Mouse (Mus musculus) midbrain, postnatal 0 days (tissue): ENCODE results near the gene Filip1l. TPM values are rescaled to one million over a fixed set of nuclear protein-coding genes. Genes with fewer than 3 reads are reported as not detected.
A peak's percentile ranks its signal among the peaks of the same experiment; 100 is the strongest.

ENCODE experiments used
- ATAC-seq: fragments of 200-750 bp; cut with Nextera tagmentation; 2 replicates; pipeline ENCODE4 v1.8.0; 2017; ENCODE audit warnings: moderate number of reproducible peaks, mild to moderate bottlenecking, moderate TSS enrichment, moderate library complexity; ENCODE audit not compliant: low FRiP score
- DNase-seq: peaks from one replicate; pipeline ENCODE4 v3.0.0-alpha.2; 2015; ENCODE audit warnings: low spot score
- H3K27ac ChIP-seq: fragments of 300-500 bp; sonication (generic); 2 replicates; pipeline ENCODE4 v1.5.1; 2014; ENCODE audit warnings: low read depth, mild to moderate bottlenecking, low read length, mixed read lengths
- H3K27me3 ChIP-seq: fragments of 300-500 bp; sonication (generic); 2 replicates; pipeline ENCODE4 v1.6.1; 2014; ENCODE audit warnings: low read length, control low read depth, mixed read lengths; ENCODE audit not compliant: insufficient read depth
- H3K36me3 ChIP-seq: fragments of 300-500 bp; sonication (generic); 2 replicates; pipeline ENCODE4 v1.6.1; 2014; ENCODE audit warnings: low read length, control low read depth, mixed read lengths; ENCODE audit not compliant: insufficient read depth
- H3K4me1 ChIP-seq: fragments of 300-500 bp; sonication (generic); 2 replicates; pipeline ENCODE4 v1.6.1; 2014; ENCODE audit warnings: mild to moderate bottlenecking, control low read depth, antibody characterized with exemption, low read length, mixed read lengths; ENCODE audit not compliant: insufficient read depth
- H3K4me2 ChIP-seq: fragments of 300-500 bp; sonication (generic); 2 replicates; pipeline ENCODE4 v1.6.1; 2014; ENCODE audit warnings: low read depth, mild to moderate bottlenecking, low read length, mixed read lengths; ENCODE audit not compliant: poor library complexity, severe bottlenecking
- H3K4me3 ChIP-seq: fragments of 300-500 bp; sonication (generic); 2 replicates; pipeline ENCODE4 v1.5.1; 2014; ENCODE audit warnings: low read depth, mild to moderate bottlenecking, low read length, moderate library complexity
- H3K9ac ChIP-seq: fragments of 300-500 bp; sonication (generic); replicated peaks from 2 replicates; pipeline ENCODE4 v1.6.1; 2014; ENCODE audit warnings: mild to moderate bottlenecking, low read length, moderate library complexity, mixed read lengths; ENCODE audit not compliant: poor library complexity, severe bottlenecking
- H3K9me3 ChIP-seq: fragments of 300-500 bp; sonication (generic); 2 replicates; pipeline ENCODE4 v1.6.1; 2016; ENCODE audit warnings: low read length, control low read depth
- CTCF ChIP-seq: IDR thresholded peaks from 2 replicates; pipeline ENCODE4 v1.5.1; 2016; ENCODE audit warnings: antibody characterized with exemption, mild to moderate bottlenecking
- WGBS: fragments of 180-500 bp; shearing (Covaris S2); extraction: QIAGEN DNeasy Blood & Tissue Kit; methylation state at CpG from one replicate; pipeline ENCODE4 v1.1.7; 2014; 5-methylcytosine and 5-hydroxymethylcytosine counted together
- polyA plus RNA-seq: library from polyadenylated mRNA; unstranded; fragments of >200 nt; fragmentation: Nextera tagmentation; extraction: Ambion mirVana; gene quantifications from 2 replicates; pipeline ENCODE4 v1.2.1, GENCODE M21; 2015
- total RNA-seq: library from RNA; depleted of rRNA; stranded (reverse); fragments of >200 nt; gene quantifications from 2 replicates; pipeline ENCODE4 v1.2.3, GENCODE M21; 2014

Filip1l gene
- total and polyA plus RNA-seq, 2 experiments from 2014 or later: 1.9 to 2.2 TPM

GRCm38 (mm10) chr16:57543243-57543642 lies 190.3 kb downstream of the Filip1l start:
- Histone ChIP-seq H3K36me3 (no peaks in the 10 kb centered on the region), H3K9me3 (no peaks in the 10 kb centered on the region), H3K4me1 (no peaks in the 10 kb centered on the region), H3K4me3 (no peak overlapping the region), H3K9ac (no peak overlapping the region), H3K4me2 (no peak overlapping the region), H3K27ac (no peak overlapping the region), H3K27me3 (no peaks in the 10 kb centered on the region)
- TF ChIP-seq CTCF: no peak
- no peak for DNase-seq
- 95% methylated on average over 3 of the region's 3 CpGs for WGBS
- no peak for ATAC-seq

- Histone ChIP-seq H3K27ac (no peak overlapping the region), H3K27me3 (no peaks in the 10 kb centered on the region), H3K4me2 (no peak overlapping the region), H3K9ac (no peak overlapping the region), H3K36me3 (no peaks in the 10 kb centered on the region), H3K9me3 (no peaks in the 10 kb centered on the region), H3K4me1 (no peaks in the 10 kb centered on the region), H3K4me3 (no peak overlapping the region)
- no peak for TF ChIP-seq CTCF
- WGBS: 63% methylated on average over 8 of the region's 8 CpGs
- DNase-seq (no peak), ATAC-seq (no peak)
Measured at GRCm38 (mm10) chr16:57544441-57544840, 191.5 kb downstream of the Filip1l start.

GRCm38 (mm10) chr16:57546355-57546754 lies 193.5 kb downstream of the Filip1l start:
- 0 out of 2 replicates have a peak, but pooled peaks cover 3% of the 10 kb centered on the region for H3K27me3 ChIP-seq
- no peaks in the 10 kb centered on the region for H3K36me3 ChIP-seq
- H3K9me3 ChIP-seq: no peaks in the 10 kb centered on the region
- 69% methylated on average over 1 of the region's 1 CpGs for WGBS
- ATAC-seq: no peak
- no peak for TF ChIP-seq CTCF
- no peak for DNase-seq
- no peaks in the 10 kb centered on the region for H3K4me1 ChIP-seq
- H3K9ac ChIP-seq: no peak overlapping the region
- no peak overlapping the region for H3K4me3 ChIP-seq
- no peak overlapping the region for H3K27ac ChIP-seq
- no peak overlapping the region for H3K4me2 ChIP-seq

GRCm38 (mm10) chr16:57548608-57549007 lies 195.7 kb downstream of the Filip1l start:
- no peaks in the 10 kb centered on the region for H3K9me3 ChIP-seq
- DNase-seq: no peak
- no peak for TF ChIP-seq CTCF
- H3K36me3 ChIP-seq: no peaks in the 10 kb centered on the region
- 66% methylated on average over 2 of the region's 2 CpGs for WGBS
- no peaks in the 10 kb centered on the region for H3K4me1 ChIP-seq
- 0 out of 2 replicates have a peak, but pooled peaks cover 3% of the 10 kb centered on the region for H3K27me3 ChIP-seq
- peak overlapping the region; percentile 74 for H3K9ac ChIP-seq
- peak overlapping the region; percentile 72 for H3K4me3 ChIP-seq
- ATAC-seq: no peak
- peak overlapping the region; percentile 98 for H3K4me2 ChIP-seq
- no peak overlapping the region for H3K27ac ChIP-seq

- no peaks in the 10 kb centered on the region for H3K4me1 ChIP-seq
- peak; percentile 53 for DNase-seq
- peak overlapping the region; percentile 72 for H3K4me3 ChIP-seq
- H3K9me3 ChIP-seq: no peaks in the 10 kb centered on the region
- no peak overlapping the region for H3K27ac ChIP-seq
- peak; percentile 91 for ATAC-seq
- H3K9ac ChIP-seq: peak overlapping the region; percentile 74
- TF ChIP-seq CTCF: no peak
- WGBS: 3% methylated on average over 63 of the region's 64 CpGs
- no peaks in the 10 kb centered on the region for H3K36me3 ChIP-seq
- H3K4me2 ChIP-seq: peak overlapping the region; percentile 98
- H3K27me3 ChIP-seq: 0 out of 2 replicates have a peak, but pooled peaks cover 3% of the 10 kb centered on the region
Measured at GRCm38 (mm10) chr16:57549061-57550037, 196.5 kb downstream of the Filip1l start.

GRCm38 (mm10) chr16:57550088-57550487 lies 197.2 kb downstream of the Filip1l start:
- Histone ChIP-seq H3K9ac (no peak overlapping the region), H3K4me1 (no peaks in the 10 kb centered on the region), H3K4me2 (peak overlapping the region; percentile 98; the same call in 1 of the 2 replicates), H3K9me3 (no peaks in the 10 kb centered on the region), H3K36me3 (no peaks in the 10 kb centered on the region), H3K4me3 (no peak overlapping the region), H3K27ac (no peak overlapping the region), H3K27me3 (0 out of 2 replicates have a peak, but pooled peaks cover 3% of the 10 kb centered on the region)
- no peak for DNase-seq
- no peak for TF ChIP-seq CTCF
- WGBS: 63% methylated on average over 3 of the region's 3 CpGs
- no peak for ATAC-seq
